Mouse (Mus musculus) hindbrain, embryonic 12.5 days (tissue): ENCODE measurements around the gene 2900026A02Rik. TPM values are rescaled to one million over a fixed set of nuclear protein-coding genes. Genes with fewer than 3 reads are reported as not detected.
"Not testable (repeated sequence)": the region's sequence is repeated elsewhere in the genome, so short reads cannot be mapped to it uniquely, and the experiment has no call there.

Experiments
- ATAC-seq: fragments of 200-750 bp; cut with Nextera tagmentation; 2 replicates; pipeline ENCODE4 v1.8.0; 2017; ENCODE audit warnings: moderate TSS enrichment; ENCODE audit not compliant: low FRiP score
- H3K27ac ChIP-seq: fragments of 300-500 bp; sonication (generic); 2 replicates; pipeline ENCODE4 v1.5.1; 2016; ENCODE audit warnings: mild to moderate bottlenecking
- H3K27me3 ChIP-seq: fragments of 300-500 bp; sonication (generic); 2 replicates; pipeline ENCODE4 v1.6.1; 2016; ENCODE audit warnings: mild to moderate bottlenecking
- H3K36me3 ChIP-seq: fragments of 300-500 bp; sonication (generic); 2 replicates; pipeline ENCODE4 v1.6.1; 2016; ENCODE audit warnings: mild to moderate bottlenecking
- H3K4me1 ChIP-seq: fragments of 300-500 bp; sonication (generic); 2 replicates; pipeline ENCODE4 v1.6.1; 2016
- H3K4me2 ChIP-seq: fragments of 300-500 bp; sonication (generic); replicated peaks from 2 replicates; pipeline ENCODE4 v1.6.1; 2016; ENCODE audit warnings: mild to moderate bottlenecking
- H3K4me3 ChIP-seq: fragments of 300-500 bp; sonication (generic); 2 replicates; pipeline ENCODE4 v1.5.1; 2016; ENCODE audit warnings: mild to moderate bottlenecking
- H3K9ac ChIP-seq: fragments of 300-500 bp; sonication (generic); 2 replicates; pipeline ENCODE4 v1.6.1; 2016; ENCODE audit warnings: mild to moderate bottlenecking, moderate library complexity
- H3K9me3 ChIP-seq: fragments of 300-500 bp; sonication (generic); replicated peaks from 2 replicates; pipeline ENCODE4 v1.6.1; 2016; ENCODE audit warnings: mild to moderate bottlenecking
- WGBS: fragments of 180-500 bp; shearing (Covaris S2); methylation state at CpG from one replicate; pipeline ENCODE4 v1.1.7; 2016; 5-methylcytosine and 5-hydroxymethylcytosine counted together
- polyA plus RNA-seq: library from polyadenylated mRNA; unstranded; fragments of >200 nt; fragmentation: Nextera tagmentation; extraction: Ambion mirVana; gene quantifications from 2 replicates; pipeline ENCODE4 v1.2.1, GENCODE M21; 2016

Gene 2900026A02Rik
- polyA plus RNA-seq, 1 experiment from 2014 or later: 3.6 TPM

DNA sequence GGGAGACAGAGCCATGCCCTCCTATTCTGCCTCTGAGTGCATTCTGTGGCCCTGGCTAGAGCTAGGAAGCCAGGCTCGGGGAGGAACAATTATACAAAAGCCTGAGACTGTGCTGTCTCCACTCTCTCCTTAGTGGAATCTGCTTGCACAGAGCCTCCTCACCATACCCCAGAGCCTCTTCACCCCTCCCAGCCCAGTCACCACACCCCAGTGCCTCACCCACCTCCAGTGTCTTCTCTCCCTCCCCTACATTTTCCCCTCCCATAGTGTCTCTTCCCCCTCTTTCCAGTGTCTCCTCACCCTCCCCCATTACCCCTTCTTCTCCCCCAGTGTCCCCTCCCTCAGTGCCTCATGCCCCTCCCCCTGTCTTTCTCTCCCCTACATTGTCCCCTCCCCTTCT lies 110.1 kb downstream of the 2900026A02Rik start:
- no peaks in the 10 kb centered on the region for H3K36me3 ChIP-seq
- H3K27me3 ChIP-seq: no peaks in the 10 kb centered on the region
- H3K9me3 ChIP-seq: no peaks in the 10 kb centered on the region; the same call in 1 of the 2 replicates
- 0% methylated on average over 1 of the region's 1 CpGs for WGBS
- no peak overlapping the region for H3K4me3 ChIP-seq
- no peak overlapping the region for H3K4me2 ChIP-seq
- peak; percentile 29; the same call in 1 of the 2 replicates for ATAC-seq
- H3K9ac ChIP-seq: 0 out of 2 replicates have a peak overlapping the region, but pooled peaks have one; percentile 32
- peaks cover 31% of the 10 kb centered on the region for H3K4me1 ChIP-seq
- peak overlapping the region; percentile 68 for H3K27ac ChIP-seq

DNA sequence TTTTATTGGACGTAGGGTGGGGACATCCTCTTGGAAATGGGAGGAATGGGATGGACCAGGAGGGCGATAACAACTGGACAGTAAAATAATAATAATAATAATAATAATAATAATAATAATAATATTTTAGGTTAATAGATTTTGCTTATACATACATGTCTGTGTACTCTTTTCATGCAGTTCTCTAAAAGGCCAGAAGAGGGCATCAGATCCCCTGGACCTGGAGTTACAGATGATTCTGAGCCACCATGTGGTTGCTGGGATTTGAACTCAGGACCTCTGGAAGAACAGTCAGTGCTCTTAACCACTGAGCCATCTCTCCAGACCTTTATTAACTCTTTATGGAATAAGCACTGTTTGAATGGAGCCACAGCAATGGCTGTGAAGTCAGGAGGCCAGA lies 111.4 kb downstream of the 2900026A02Rik start:
- not testable (repeated sequence) for H3K27ac ChIP-seq, ATAC-seq, H3K36me3 ChIP-seq, H3K9me3 ChIP-seq, H3K4me3 ChIP-seq, H3K27me3 ChIP-seq, H3K4me2 ChIP-seq, H3K9ac ChIP-seq
- peaks cover 28% of the 10 kb centered on the region for H3K4me1 ChIP-seq
- 86% methylated on average over 2 of the region's 2 CpGs for WGBS

DNA sequence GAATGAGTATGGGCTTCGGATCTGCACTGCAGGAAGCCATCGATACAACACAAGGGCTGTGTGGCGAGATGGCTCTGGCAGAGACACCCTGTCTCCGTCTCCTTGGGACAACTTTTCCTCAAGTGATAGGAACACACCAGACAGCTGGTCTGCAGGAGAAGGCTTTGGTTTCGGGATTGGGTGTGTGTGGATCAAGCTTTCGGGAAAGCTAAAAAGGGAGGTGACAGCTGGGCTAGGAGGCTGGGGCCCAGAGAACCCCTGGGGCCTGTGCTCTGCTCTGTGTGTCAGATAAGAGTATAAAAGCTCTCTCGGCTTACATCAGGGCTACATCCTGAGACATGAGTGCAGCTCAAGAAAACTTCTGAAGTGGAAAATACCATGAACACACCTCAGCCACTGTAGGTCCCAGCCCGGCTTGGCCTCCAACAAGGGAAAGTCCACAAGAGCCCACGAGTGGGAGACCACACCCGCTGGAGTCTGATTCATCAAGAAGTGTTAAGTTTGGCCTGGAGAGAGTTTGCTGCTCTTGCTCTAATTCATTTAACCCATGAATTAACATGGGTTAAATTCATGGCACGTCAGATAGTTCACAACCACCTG lies 112.8 kb downstream of the 2900026A02Rik start:
- no peak overlapping the region for H3K4me3 ChIP-seq
- H3K27me3 ChIP-seq: no peaks in the 10 kb centered on the region
- WGBS: 80% methylated on average over 11 of the region's 11 CpGs
- H3K27ac ChIP-seq: no peak overlapping the region
- H3K4me2 ChIP-seq: no peak overlapping the region
- no peaks in the 10 kb centered on the region; the same call in 1 of the 2 replicates for H3K9me3 ChIP-seq
- ATAC-seq: no peak
- no peak overlapping the region for H3K9ac ChIP-seq
- no peaks in the 10 kb centered on the region for H3K36me3 ChIP-seq
- H3K4me1 ChIP-seq: peaks cover 20% of the 10 kb centered on the region

DNA sequence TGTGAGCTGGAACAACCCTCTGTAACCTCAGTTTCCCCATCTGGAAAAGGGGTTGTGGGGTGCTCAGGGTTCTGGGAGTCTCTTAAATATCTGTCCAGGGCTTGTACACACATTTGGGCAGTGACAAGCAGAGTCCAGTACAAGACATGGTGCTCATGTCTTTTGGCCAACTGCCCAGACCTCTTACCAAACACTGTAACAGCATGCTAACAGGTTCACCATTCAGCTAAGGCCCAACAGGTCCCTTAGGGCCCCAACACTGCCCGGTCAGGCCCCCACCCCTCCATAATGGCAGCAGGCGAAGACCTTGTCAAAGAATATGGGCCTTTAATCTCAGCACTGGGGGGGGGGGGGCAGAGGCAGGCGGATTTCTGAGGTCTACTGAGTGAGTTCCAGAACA lies 113.3 kb downstream of the 2900026A02Rik start:
- Histone ChIP-seq H3K9me3 (no peaks in the 10 kb centered on the region), H3K36me3 (no peaks in the 10 kb centered on the region), H3K9ac (no peak overlapping the region), H3K4me2 (no peak overlapping the region), H3K4me1 (peaks cover 24% of the 10 kb centered on the region), H3K27ac (no peak overlapping the region), H3K27me3 (no peaks in the 10 kb centered on the region), H3K4me3 (no peak overlapping the region)
- 76% methylated on average over 3 of the region's 3 CpGs for WGBS
- no peak for ATAC-seq

DNA sequence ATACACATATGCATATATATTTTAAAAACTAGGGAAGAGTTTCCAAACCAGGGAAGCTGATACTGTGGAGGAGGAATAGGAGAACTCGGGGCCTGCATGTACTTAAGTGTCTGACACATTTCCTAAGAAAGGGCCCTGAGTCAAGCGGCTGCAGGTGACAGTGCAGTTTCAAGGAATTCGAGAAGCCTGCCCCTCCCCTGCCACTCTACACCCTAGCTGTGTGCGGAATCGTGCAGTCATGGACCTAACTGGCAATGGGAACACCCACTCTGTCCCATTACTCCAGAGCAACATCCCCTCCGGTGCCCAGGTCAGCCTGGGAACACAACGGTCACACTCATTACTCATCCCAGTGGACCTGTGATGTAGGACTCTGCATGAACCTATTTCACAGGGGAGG lies 114.4 kb downstream of the 2900026A02Rik start:
- H3K27me3 ChIP-seq: no peaks in the 10 kb centered on the region
- 76% methylated on average over 7 of the region's 7 CpGs for WGBS
- no peak for ATAC-seq
- H3K36me3 ChIP-seq: no peaks in the 10 kb centered on the region
- no peak overlapping the region for H3K4me2 ChIP-seq
- H3K4me3 ChIP-seq: no peak overlapping the region
- H3K4me1 ChIP-seq: peaks cover 26% of the 10 kb centered on the region
- no peaks in the 10 kb centered on the region for H3K9me3 ChIP-seq
- H3K27ac ChIP-seq: no peak overlapping the region
- no peak overlapping the region for H3K9ac ChIP-seq

DNA sequence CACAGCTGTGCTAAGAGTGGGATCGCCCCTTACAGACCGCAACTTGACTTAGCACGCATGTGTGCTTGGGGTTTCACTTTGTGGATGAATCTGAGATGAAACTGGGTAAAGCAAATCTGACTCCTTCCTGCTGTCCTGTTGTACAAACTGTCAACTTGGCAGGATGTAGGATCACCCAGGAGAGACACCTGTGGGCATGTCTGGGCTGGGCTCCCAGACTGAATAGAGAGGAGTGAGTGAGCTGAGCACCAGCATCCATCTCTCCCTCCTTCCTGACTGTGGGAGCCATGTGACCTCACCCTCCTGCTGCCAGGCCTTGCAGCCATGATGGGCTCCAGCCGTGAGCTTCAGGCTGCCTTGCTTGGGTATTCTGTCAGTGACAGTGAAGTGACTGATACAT lies 115.6 kb downstream of the 2900026A02Rik start:
- ATAC-seq: no peak
- no peak overlapping the region for H3K4me2 ChIP-seq
- WGBS: 87% methylated on average over 4 of the region's 4 CpGs
- H3K4me1 ChIP-seq: peaks cover 16% of the 10 kb centered on the region
- no peaks in the 10 kb centered on the region for H3K36me3 ChIP-seq
- no peak overlapping the region for H3K9ac ChIP-seq
- no peaks in the 10 kb centered on the region; the same call in 1 of the 2 replicates for H3K27me3 ChIP-seq
- no peak overlapping the region for H3K4me3 ChIP-seq
- H3K9me3 ChIP-seq: no peaks in the 10 kb centered on the region
- H3K27ac ChIP-seq: no peak overlapping the region

DNA sequence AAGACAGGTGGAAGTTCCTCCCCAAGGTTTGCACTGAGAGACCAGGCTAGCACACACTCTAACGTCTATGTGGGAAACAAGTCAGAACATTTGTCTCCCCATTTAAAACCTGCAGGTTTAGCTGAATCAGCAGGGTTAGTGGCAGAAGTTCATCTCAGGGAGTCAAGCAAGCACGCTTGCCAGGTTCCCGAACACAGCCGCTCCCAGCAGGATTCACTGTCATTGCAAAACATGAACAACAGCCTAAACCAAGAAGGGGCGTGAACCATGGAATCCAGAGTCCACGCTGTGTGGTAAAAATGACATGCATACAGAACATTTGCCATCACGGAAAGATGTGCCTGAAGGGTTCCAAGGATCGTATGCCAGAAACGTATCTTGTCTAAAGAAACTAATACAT lies 116.0 kb downstream of the 2900026A02Rik start:
- Histone ChIP-seq H3K27me3 (no peaks in the 10 kb centered on the region; the same call in 1 of the 2 replicates), H3K9ac (no peak overlapping the region), H3K9me3 (no peaks in the 10 kb centered on the region), H3K4me2 (no peak overlapping the region), H3K36me3 (no peaks in the 10 kb centered on the region), H3K4me3 (no peak overlapping the region), H3K27ac (no peak overlapping the region), H3K4me1 (peaks cover 16% of the 10 kb centered on the region)
- WGBS: 81% methylated on average over 9 of the region's 9 CpGs
- ATAC-seq: no peak

DNA sequence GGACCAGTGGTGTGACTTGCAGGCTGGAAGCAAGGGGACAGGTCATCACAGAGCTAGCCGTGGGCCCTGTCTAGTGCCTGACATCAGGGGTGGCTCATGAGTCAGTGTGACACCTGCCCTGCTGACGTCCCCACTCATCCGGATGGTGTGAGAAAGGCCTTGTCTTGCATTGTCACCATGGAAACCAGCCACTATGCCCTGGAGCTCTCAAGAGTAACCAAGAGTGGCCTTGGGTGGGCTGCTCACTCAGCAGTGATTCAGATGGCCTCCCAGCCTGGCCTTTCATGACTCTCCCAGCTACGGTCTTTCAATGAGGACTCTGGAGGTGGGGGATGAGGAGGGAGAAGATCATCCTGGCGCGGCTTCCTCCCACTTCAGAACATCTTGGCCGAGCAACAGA lies 118.6 kb downstream of the 2900026A02Rik start:
- Histone ChIP-seq H3K4me2 (no peak overlapping the region), H3K36me3 (no peaks in the 10 kb centered on the region), H3K27me3 (no peaks in the 10 kb centered on the region; the same call in 1 of the 2 replicates), H3K4me1 (peaks cover 12% of the 10 kb centered on the region), H3K27ac (peak overlapping the region; percentile 44; the same call in 1 of the 2 replicates), H3K4me3 (no peak overlapping the region), H3K9ac (no peak overlapping the region), H3K9me3 (no peaks in the 10 kb centered on the region)
- 32% methylated on average over 7 of the region's 7 CpGs for WGBS
- 0 out of 2 replicates have a peak, but pooled peaks have one; percentile 30 for ATAC-seq

DNA sequence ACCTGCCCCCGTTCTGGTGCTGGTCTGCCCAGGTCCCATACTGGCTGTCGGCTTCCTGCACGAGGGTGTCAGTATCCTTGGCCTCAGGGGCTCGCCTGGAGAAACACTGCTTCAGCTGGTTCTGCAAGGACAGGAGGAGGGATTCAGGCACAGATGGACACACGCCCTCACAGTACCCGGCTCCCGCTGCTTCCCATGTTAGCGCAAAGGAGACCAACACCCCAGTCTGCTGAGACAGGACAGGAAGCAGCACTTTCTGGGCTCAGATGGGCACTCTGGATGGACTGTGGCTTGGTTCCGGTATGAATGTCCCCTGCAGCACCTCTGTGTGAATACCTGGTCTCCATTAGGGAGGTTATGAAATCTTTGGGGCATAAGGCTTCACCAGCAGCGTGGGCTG lies 119.6 kb downstream of the 2900026A02Rik start:
- H3K27me3 ChIP-seq: no peaks in the 10 kb centered on the region; the same call in 1 of the 2 replicates
- no peak overlapping the region for H3K4me2 ChIP-seq
- peaks cover 12% of the 10 kb centered on the region for H3K4me1 ChIP-seq
- no peak overlapping the region for H3K4me3 ChIP-seq
- 83% methylated on average over 10 of the region's 10 CpGs for WGBS
- no peaks in the 10 kb centered on the region for H3K36me3 ChIP-seq
- ATAC-seq: no peak
- no peaks in the 10 kb centered on the region for H3K9me3 ChIP-seq
- H3K9ac ChIP-seq: no peak overlapping the region
- no peak overlapping the region for H3K27ac ChIP-seq

DNA sequence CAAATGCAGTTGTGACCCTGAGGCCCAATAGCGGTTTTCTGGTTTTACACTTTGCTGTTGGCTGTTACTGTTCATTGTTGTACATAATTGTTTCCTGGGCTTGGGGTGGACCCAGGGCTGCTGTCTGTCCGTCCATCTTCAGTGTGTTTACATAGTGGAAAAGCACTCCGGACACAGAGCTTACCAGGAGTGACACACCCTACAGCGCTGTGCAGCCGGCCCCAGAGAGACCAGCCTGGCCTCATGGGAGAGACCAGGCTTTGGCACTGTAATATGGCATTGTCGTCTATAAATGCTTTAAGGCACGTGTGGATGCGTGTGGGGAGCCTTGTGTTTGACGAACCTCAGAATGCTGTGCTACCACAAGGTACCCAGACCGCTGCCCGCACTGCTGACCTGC lies 120.6 kb downstream of the 2900026A02Rik start:
- Histone ChIP-seq H3K4me2 (no peak overlapping the region), H3K36me3 (no peaks in the 10 kb centered on the region), H3K27ac (no peak overlapping the region), H3K4me3 (no peak overlapping the region), H3K9me3 (no peaks in the 10 kb centered on the region), H3K27me3 (no peaks in the 10 kb centered on the region; the same call in 1 of the 2 replicates), H3K4me1 (peaks cover 12% of the 10 kb centered on the region), H3K9ac (no peak overlapping the region)
- no peak for ATAC-seq
- WGBS: 86% methylated on average over 11 of the region's 11 CpGs

DNA sequence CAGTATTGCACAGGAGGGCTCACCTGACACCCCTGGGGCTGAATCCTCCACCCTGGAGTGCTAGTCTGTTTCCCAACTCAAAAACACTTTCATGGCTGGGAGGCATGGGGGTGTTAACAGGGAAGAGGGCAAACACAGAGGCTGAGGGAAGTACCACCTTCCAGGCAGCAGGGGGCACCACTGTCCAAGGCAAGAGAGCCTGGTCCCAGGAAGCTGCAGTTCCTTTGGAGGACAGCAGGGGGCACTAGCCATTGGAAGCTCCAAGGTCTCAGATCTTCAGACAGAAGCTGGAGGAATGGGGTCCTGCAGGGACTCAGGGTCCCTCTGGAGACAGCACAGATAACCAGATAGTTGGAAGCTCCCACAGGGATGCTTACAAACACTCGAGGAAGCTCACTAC lies 121.5 kb downstream of the 2900026A02Rik start:
- H3K4me3 ChIP-seq: no peak overlapping the region
- ATAC-seq: peak; percentile 8; the same call in 1 of the 2 replicates
- 25% methylated on average over 1 of the region's 1 CpGs for WGBS
- peaks cover 12% of the 10 kb centered on the region for H3K4me1 ChIP-seq
- H3K36me3 ChIP-seq: no peaks in the 10 kb centered on the region
- H3K9ac ChIP-seq: no peak overlapping the region
- H3K27ac ChIP-seq: no peak overlapping the region
- no peak overlapping the region for H3K4me2 ChIP-seq
- no peaks in the 10 kb centered on the region for H3K9me3 ChIP-seq
- H3K27me3 ChIP-seq: no peaks in the 10 kb centered on the region; the same call in 1 of the 2 replicates

DNA sequence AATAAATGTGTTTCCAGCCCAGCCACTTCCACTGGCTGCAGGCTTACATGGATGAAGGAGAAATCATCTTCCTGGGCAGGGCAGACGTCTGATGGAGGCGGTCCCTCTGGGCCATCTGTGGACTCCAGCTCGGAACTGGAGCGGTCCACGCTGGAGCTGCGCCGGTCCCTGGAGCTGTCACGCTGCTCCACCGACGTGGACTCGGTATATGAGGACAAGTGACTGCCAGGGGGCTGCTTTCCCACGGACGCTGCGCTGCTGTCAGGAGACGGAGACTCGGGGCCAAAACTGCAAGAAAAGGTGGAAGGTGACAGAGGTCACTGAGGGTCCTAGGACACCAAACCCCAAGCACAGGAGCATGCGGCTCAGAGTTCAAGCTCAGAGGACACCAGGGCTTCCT lies 123.5 kb downstream of the 2900026A02Rik start:
- H3K4me3 ChIP-seq: no peak overlapping the region
- H3K27me3 ChIP-seq: no peaks in the 10 kb centered on the region; the same call in 1 of the 2 replicates
- no peak overlapping the region for H3K4me2 ChIP-seq
- ATAC-seq: no peak
- H3K36me3 ChIP-seq: no peaks in the 10 kb centered on the region
- no peak overlapping the region for H3K9ac ChIP-seq
- WGBS: 87% methylated on average over 17 of the region's 17 CpGs
- peaks cover 4% of the 10 kb centered on the region for H3K4me1 ChIP-seq
- H3K9me3 ChIP-seq: no peaks in the 10 kb centered on the region
- no peak overlapping the region for H3K27ac ChIP-seq

DNA sequence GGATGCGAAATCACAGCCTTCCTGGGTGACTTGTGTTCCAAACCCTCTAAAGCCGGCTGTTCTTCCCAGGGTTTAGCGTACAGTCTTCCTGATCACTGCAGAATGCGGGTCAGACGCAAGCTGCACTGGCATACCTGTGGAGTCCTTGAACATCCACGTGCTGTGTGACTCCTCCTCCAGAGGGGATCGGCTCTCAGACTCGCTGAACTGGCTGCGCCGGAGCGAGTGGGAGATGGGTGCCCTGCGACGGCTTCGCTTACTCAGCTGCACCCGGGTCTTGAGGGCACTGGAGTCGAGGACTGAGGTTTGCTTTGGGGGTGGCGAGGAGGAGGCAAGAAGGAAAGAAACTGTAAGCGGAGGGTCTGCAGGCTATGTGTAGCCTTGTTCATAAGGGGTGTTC lies 125.6 kb downstream of the 2900026A02Rik start:
- Histone ChIP-seq H3K9ac (no peak overlapping the region), H3K9me3 (no peaks in the 10 kb centered on the region), H3K27me3 (no peaks in the 10 kb centered on the region), H3K36me3 (no peaks in the 10 kb centered on the region; the same call in 1 of the 2 replicates), H3K4me3 (no peak overlapping the region), H3K27ac (no peak overlapping the region), H3K4me2 (no peak overlapping the region), H3K4me1 (0 out of 2 replicates have a peak, but pooled peaks cover 2% of the 10 kb centered on the region)
- 93% methylated on average over 18 of the region's 18 CpGs for WGBS
- no peak for ATAC-seq
